Mouse (Mus musculus) kidney, postnatal 14 days (tissue): ENCODE measurements at regions not wholly inside any gene's neighbourhood (a gene's known extent, or its start where the extent isn't known, plus 50 kb on each side); places are given as distances from the start of the nearest gene placed in this dataset.

Source experiments
- DNase-seq: peaks from one replicate; pipeline ENCODE4 v3.0.0; 2022; ENCODE audit warnings: mixed read lengths

GRCm38 (mm10) chr3:66592259-66592658 is 295.6 kb upstream of the Veph1 start:
- no peak for DNase-seq

- DNase-seq = no peak
Measured at GRCm38 (mm10) chr3:66590775-66591174, 294.1 kb upstream of the Veph1 start.

GRCm38 (mm10) chr3:66589483-66589882 is 292.8 kb upstream of the Veph1 start:
- no peak for DNase-seq

GRCm38 (mm10) chr3:66584831-66585230 is 288.2 kb upstream of the Veph1 start:
- no peak for DNase-seq

GRCm38 (mm10) chr3:66584101-66584500 is 287.5 kb upstream of the Veph1 start:
- DNase-seq = no peak

GRCm38 (mm10) chr3:66576659-66577058 is 280.0 kb upstream of the Veph1 start:
- no peak for DNase-seq

- DNase-seq = no peak
Measured at GRCm38 (mm10) chr3:66574321-66574720, 277.7 kb upstream of the Veph1 start.

- no peak for DNase-seq
Measured at GRCm38 (mm10) chr3:66572887-66573519, 276.4 kb upstream of the Veph1 start.

- DNase-seq = no peak
Measured at GRCm38 (mm10) chr3:66570342-66570741, 273.7 kb upstream of the Veph1 start.

- no peak for DNase-seq
Measured at GRCm38 (mm10) chr3:66564268-66565245, 267.9 kb upstream of the Veph1 start.

- no peak for DNase-seq
Measured at GRCm38 (mm10) chr3:66563329-66563728, 266.7 kb upstream of the Veph1 start.

- no peak for DNase-seq
Measured at GRCm38 (mm10) chr3:66555538-66555937, 258.9 kb upstream of the Veph1 start.

- no peak for DNase-seq
Measured at GRCm38 (mm10) chr3:66550920-66551319, 254.3 kb upstream of the Veph1 start.

- DNase-seq = no peak
Measured at GRCm38 (mm10) chr3:66546576-66546975, 249.9 kb upstream of the Veph1 start.

- no peak for DNase-seq
Measured at GRCm38 (mm10) chr3:66544139-66544933, 247.7 kb upstream of the Veph1 start.

- DNase-seq = no peak
Measured at GRCm38 (mm10) chr3:66542865-66543264, 246.2 kb upstream of the Veph1 start.

GRCm38 (mm10) chr3:66537913-66538312 is 241.3 kb upstream of the Veph1 start:
- no peak for DNase-seq

- DNase-seq = no peak
Measured at GRCm38 (mm10) chr3:66537106-66537893, 240.7 kb upstream of the Veph1 start.

GRCm38 (mm10) chr3:66536673-66537072 is 240.0 kb upstream of the Veph1 start:
- no peak for DNase-seq

- no peak for DNase-seq
Measured at GRCm38 (mm10) chr3:66535786-66536529, 239.3 kb upstream of the Veph1 start.

- no peak for DNase-seq
Measured at GRCm38 (mm10) chr3:66519925-66520324, 223.3 kb upstream of the Veph1 start.

GRCm38 (mm10) chr3:66518289-66518688 is 221.7 kb upstream of the Veph1 start:
- no peak for DNase-seq
